Mouse (Mus musculus) ES-E14 (cell line): ENCODE data around the gene Bcas3. TPM values are rescaled to one million over a fixed set of nuclear protein-coding genes. Genes with fewer than 3 reads are reported as not detected.

ENCODE experiments used
- DNase-seq: peaks from one replicate; pipeline ENCODE4 v3.0.0-alpha.2; 2013; ENCODE audit warnings: low read depth, low spot score
- H3K27ac ChIP-seq: 2 replicates; pipeline ENCODE4 v1.5.1; 2012; ENCODE audit warnings: low read depth, mild to moderate bottlenecking, low read length, moderate library complexity, mixed read lengths; ENCODE audit not compliant: poor library complexity, insufficient read depth, severe bottlenecking
- H3K36me3 ChIP-seq: 2 replicates; pipeline ENCODE4 v1.6.1; 2012; ENCODE audit warnings: mild to moderate bottlenecking, low read length, moderate library complexity, mixed read lengths; ENCODE audit not compliant: control insufficient read depth, poor library complexity, insufficient read depth, severe bottlenecking
- H3K4me1 ChIP-seq, 2 experiments: fragments of 150-350 bp in 1 of 2; sonication (generic) in 1 of 2; 2 replicates each; pipeline ENCODE4 v1.6.1; 2012; ENCODE audit warnings: low read length in 2 of 2, mild to moderate bottlenecking in 1 of 2, mixed read lengths in 1 of 2; ENCODE audit not compliant: control insufficient read depth in 2 of 2, insufficient read depth in 2 of 2, poor library complexity in 1 of 2
- H3K4me3 ChIP-seq, 2 experiments: fragments of 150-350 bp in 1 of 2; sonication (generic) in 1 of 2; 2 replicates each; pipeline ENCODE4 v1.5.1; 2012; ENCODE audit warnings: low read length in 2 of 2, low read depth in 1 of 2, mild to moderate bottlenecking in 1 of 2, mixed read lengths in 1 of 2; ENCODE audit not compliant: insufficient read depth in 1 of 2, poor library complexity in 1 of 2, severe bottlenecking in 1 of 2
- H3K9ac ChIP-seq: 2 replicates; pipeline ENCODE4 v1.6.1; 2012; ENCODE audit warnings: low read depth, mild to moderate bottlenecking, low read length, mixed read lengths; ENCODE audit not compliant: poor library complexity, insufficient read depth, severe bottlenecking
- H3K9me3 ChIP-seq: fragments of 150-350 bp; sonication (generic); 2 replicates; pipeline ENCODE4 v1.6.1; 2012; ENCODE audit warnings: low read depth, mild to moderate bottlenecking, low read length; ENCODE audit not compliant: control insufficient read depth, insufficient read depth
- CHD2 ChIP-seq: IDR thresholded peaks from 2 replicates; pipeline ENCODE4 v1.6.1; 2014; ENCODE audit warnings: mild to moderate bottlenecking, low read depth, low read length, inconsistent platforms
- HCFC1 ChIP-seq: IDR thresholded peaks from 2 replicates; pipeline ENCODE4 v1.6.1; 2012; ENCODE audit warnings: low read length, inconsistent platforms, borderline replicate concordance; ENCODE audit not compliant: insufficient read depth
- MAFK ChIP-seq: IDR thresholded peaks from 2 replicates; pipeline ENCODE4 v1.6.1; 2014; ENCODE audit warnings: mild to moderate bottlenecking, low read depth, low read length, inconsistent platforms; ENCODE audit not compliant: insufficient read depth
- ZC3H11A ChIP-seq: IDR thresholded peaks from 2 replicates; pipeline ENCODE4 v1.6.1; 2012; ENCODE audit warnings: low read depth, mild to moderate bottlenecking, inconsistent platforms, low read length, borderline replicate concordance
- ZNF384 ChIP-seq: IDR thresholded peaks from 2 replicates; pipeline ENCODE4 v1.6.1; 2012; ENCODE audit warnings: low read depth, low read length, inconsistent platforms
- in situ Hi-C, 2 experiments: fragments of 600-800 bp; cut with MboI; formaldehyde crosslinking; loops; one replicate each; pipeline ENCODE4 v1.15.1; 2025; ENCODE audit warnings: low sequenced_read_pairs in 2 of 2, inconsistent platforms in 1 of 2; ENCODE audit not compliant: unreplicated experiment in 2 of 2
- total RNA-seq: library from RNA; depleted of rRNA; stranded (reverse); fragments of 300-350 nt; gene quantifications from 2 replicates; pipeline ENCODE4 v1.2.3, GENCODE M21; 2012

Gene Bcas3
- total RNA-seq, 1 experiment, result 23.6 TPM

DNA sequence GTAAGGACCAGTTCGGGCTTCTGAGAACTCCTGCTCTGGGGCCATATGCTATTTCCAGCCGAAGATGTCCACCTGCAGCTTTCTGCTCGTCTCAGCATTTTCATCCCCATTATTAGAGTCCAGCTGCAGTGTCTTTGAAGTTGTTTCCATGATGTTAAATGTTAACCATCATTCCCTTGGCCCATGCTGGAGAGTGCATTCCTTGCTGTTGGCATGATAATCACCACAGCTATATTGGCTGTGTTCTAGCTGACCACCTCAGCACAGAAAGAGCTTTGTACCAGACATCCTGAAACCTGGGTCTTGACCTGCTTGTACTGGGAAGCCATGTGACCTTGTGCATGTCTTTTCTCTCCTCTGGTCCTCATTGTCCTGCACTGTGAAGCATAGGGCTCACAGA lies 410.7 kb downstream of the Bcas3 start:
- Histone ChIP-seq H3K4me3 (no peak overlapping the region), H3K9ac (no peak overlapping the region), H3K27ac (no peak overlapping the region), H3K4me1 (peaks cover 0 to 2% of the 10 kb centered on the region in 2 experiments; a peak in 1 of 4 replicates), H3K9me3 (no peaks in the 10 kb centered on the region), H3K36me3 (no peaks in the 10 kb centered on the region)
- TF ChIP-seq ZC3H11A (no peak), MAFK (no peak), ZNF384 (no peak), CHD2 (no peak), HCFC1 (no peak)
- no peak for DNase-seq
- in situ Hi-C loops, result no loop called here

GRCm38 (mm10) chr11:85766106-85766723 lies 413.2 kb downstream of the Bcas3 start:
- DNase-seq, result peak; percentile 89
- Histone ChIP-seq H3K4me3 (no peak overlapping the region), H3K9ac (no peak overlapping the region), H3K36me3 (no peaks in the 10 kb centered on the region), H3K27ac (no peak overlapping the region; the same call in 1 of the 2 replicates), H3K9me3 (no peaks in the 10 kb centered on the region), H3K4me1 (peaks cover 0 to 5% of the 10 kb centered on the region in 2 experiments; a peak in 1 of 4 replicates)
- in situ Hi-C loops, result no loop called here
- TF ChIP-seq CHD2, result no peak
- TF ChIP-seq HCFC1, result no peak
- no peak for TF ChIP-seq ZNF384
- TF ChIP-seq ZC3H11A, result no peak
- no peak for TF ChIP-seq MAFK

DNA sequence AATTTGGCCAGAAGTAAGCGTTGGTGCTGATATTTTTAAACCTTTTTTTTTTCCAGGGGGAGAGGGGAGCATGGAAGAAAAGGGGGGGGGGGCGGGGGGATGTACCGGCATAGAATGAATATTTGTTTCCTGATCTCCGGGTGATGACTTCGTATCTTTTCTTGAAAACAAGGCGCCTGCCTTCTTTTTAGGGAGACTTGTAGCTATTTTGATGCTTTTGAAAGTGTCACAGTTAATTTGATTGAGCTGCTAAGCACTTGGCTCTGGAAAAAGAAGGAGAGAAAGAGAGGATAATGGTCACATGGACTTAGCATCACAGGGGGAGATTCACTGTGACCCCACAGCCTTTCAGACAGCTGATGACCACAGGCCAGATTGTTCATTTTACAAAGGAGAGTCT lies 413.8 kb downstream of the Bcas3 start:
- Histone ChIP-seq H3K4me1 (peaks cover 0 to 7% of the 10 kb centered on the region in 2 experiments; a peak in 1 of 4 replicates), H3K9me3 (no peaks in the 10 kb centered on the region), H3K4me3 (no peak overlapping the region), H3K9ac (no peak overlapping the region), H3K36me3 (no peaks in the 10 kb centered on the region), H3K27ac (no peak overlapping the region; the same call in 1 of the 2 replicates)
- no peak for TF ChIP-seq ZC3H11A
- TF ChIP-seq CHD2, result no peak
- TF ChIP-seq MAFK, result no peak
- no peak for TF ChIP-seq ZNF384
- TF ChIP-seq HCFC1, result no peak
- in situ Hi-C loops, result no loop called here
- DNase-seq, result no peak

GRCm38 (mm10) chr11:85769740-85770139 lies 416.8 kb downstream of the Bcas3 start:
- Histone ChIP-seq H3K4me3 (no peak overlapping the region), H3K27ac (no peak overlapping the region), H3K36me3 (no peaks in the 10 kb centered on the region), H3K4me1 (peaks cover 3 to 9% of the 10 kb centered on the region in 2 experiments; a peak in 2 of 4 replicates), H3K9ac (no peak overlapping the region), H3K9me3 (no peaks in the 10 kb centered on the region)
- TF ChIP-seq ZC3H11A, result no peak
- no peak for TF ChIP-seq CHD2
- TF ChIP-seq ZNF384, result no peak
- no peak for TF ChIP-seq MAFK
- no peak for TF ChIP-seq HCFC1
- in situ Hi-C loops, result no loop called here
- no peak for DNase-seq

GRCm38 (mm10) chr11:85773391-85773790 lies 420.4 kb downstream of the Bcas3 start:
- H3K27ac ChIP-seq, result no peak overlapping the region
- TF ChIP-seq ZNF384 (no peak), MAFK (no peak), HCFC1 (no peak), CHD2 (no peak), ZC3H11A (no peak)

More at GRCm38 (mm10) chr11:85773391-85773790, 420.4 kb downstream of the Bcas3 start:
- H3K4me1 ChIP-seq, result peaks cover 3 to 7% of the 10 kb centered on the region in 2 experiments; a peak in 2 of 4 replicates
- H3K4me3 ChIP-seq, result no peak overlapping the region
- no peak overlapping the region for H3K9ac ChIP-seq
- no peaks in the 10 kb centered on the region for H3K36me3 ChIP-seq
- DNase-seq, result no peak
- no peaks in the 10 kb centered on the region for H3K9me3 ChIP-seq
- in situ Hi-C loops, result no loop called here
